Mouse (Mus musculus) E14TG2a.4 (cell line): ENCODE data around the gene Ston2.

ENCODE experiments used
- H3K27me3 ChIP-seq: 2 replicates; pipeline ENCODE4 v1.6.1; 2014; ENCODE audit warnings: low read length, control low read depth; ENCODE audit not compliant: insufficient read depth
- H3K36me3 ChIP-seq: 2 replicates; pipeline ENCODE4 v1.6.1; 2014; ENCODE audit warnings: low read length, control low read depth; ENCODE audit not compliant: insufficient read depth
- H3K4me1 ChIP-seq: replicated peaks from 2 replicates; pipeline ENCODE4 v1.6.1; 2014; ENCODE audit warnings: low read depth, low read length, control low read depth
- H3K4me3 ChIP-seq: replicated peaks from 2 replicates; pipeline ENCODE4 v1.5.1; 2014; ENCODE audit warnings: mild to moderate bottlenecking, low read length
- H3K9me3 ChIP-seq: 2 replicates; pipeline ENCODE4 v1.6.1; 2014; ENCODE audit warnings: low read length, control low read depth
- CTCF ChIP-seq: conservative IDR thresholded peaks from 2 replicates; pipeline ENCODE4 v1.5.1; 2014; ENCODE audit warnings: low read length
- NANOG ChIP-seq: IDR thresholded peaks from 2 replicates; pipeline ENCODE4 v1.6.1; 2014; ENCODE audit warnings: borderline replicate concordance, low read length, mixed read lengths
- POU5F1 ChIP-seq: IDR thresholded peaks from 2 replicates; pipeline ENCODE4 v1.6.1; 2014; ENCODE audit warnings: low read length, borderline replicate concordance

Gene Ston2

GRCm38 (mm10) chr12:91641133-91641532 lies 147.1 kb downstream of the Ston2 start:
- Histone ChIP-seq H3K27me3 (no peaks in the 10 kb centered on the region), H3K36me3 (peaks cover 77% of the 10 kb centered on the region), H3K4me1 (peaks cover 53% of the 10 kb centered on the region), H3K4me3 (peak overlapping the region; percentile 41; the same call in 1 of the 2 replicates), H3K9me3 (no peaks in the 10 kb centered on the region)
- TF ChIP-seq POU5F1 (no peak), CTCF (no peak), NANOG (no peak)

GRCm38 (mm10) chr12:91640712-91641111 lies 147.5 kb downstream of the Ston2 start:
- TF ChIP-seq CTCF (peak; percentile 38), POU5F1 (no peak), NANOG (no peak)
- Histone ChIP-seq H3K4me3 (no peak overlapping the region), H3K27me3 (no peaks in the 10 kb centered on the region)

GRCm38 (mm10) chr12:91638351-91638750 lies 149.8 kb downstream of the Ston2 start:
- no peaks in the 10 kb centered on the region for H3K9me3 ChIP-seq
- H3K4me3 ChIP-seq = no peak overlapping the region
- peaks cover 52% of the 10 kb centered on the region for H3K36me3 ChIP-seq
- H3K4me1 ChIP-seq = peaks cover 26% of the 10 kb centered on the region
- H3K27me3 ChIP-seq = no peaks in the 10 kb centered on the region
- TF ChIP-seq NANOG (no peak), POU5F1 (no peak), CTCF (no peak)

More at GRCm38 (mm10) chr12:91640712-91641111, 147.5 kb downstream of the Ston2 start:
- peaks cover 49% of the 10 kb centered on the region for H3K4me1 ChIP-seq
- H3K9me3 ChIP-seq = no peaks in the 10 kb centered on the region
- H3K36me3 ChIP-seq = peaks cover 72% of the 10 kb centered on the region

GRCm38 (mm10) chr12:91637136-91637909 lies 150.9 kb downstream of the Ston2 start:
- no peaks in the 10 kb centered on the region for H3K27me3 ChIP-seq
- peaks cover 46% of the 10 kb centered on the region for H3K36me3 ChIP-seq
- TF ChIP-seq NANOG = no peak
- TF ChIP-seq POU5F1 = no peak
- TF ChIP-seq CTCF = no peak

GRCm38 (mm10) chr12:91626482-91626881 lies 161.7 kb downstream of the Ston2 start:
- Histone ChIP-seq H3K9me3 (no peaks in the 10 kb centered on the region), H3K4me1 (peaks cover 4% of the 10 kb centered on the region; the same call in 1 of the 2 replicates), H3K27me3 (no peaks in the 10 kb centered on the region), H3K36me3 (no peaks in the 10 kb centered on the region), H3K4me3 (no peak overlapping the region)
- TF ChIP-seq POU5F1 = no peak
- no peak for TF ChIP-seq NANOG
- TF ChIP-seq CTCF = no peak

More at GRCm38 (mm10) chr12:91637136-91637909, 150.9 kb downstream of the Ston2 start:
- Histone ChIP-seq H3K4me1 (peaks cover 17% of the 10 kb centered on the region), H3K4me3 (no peak overlapping the region), H3K9me3 (no peaks in the 10 kb centered on the region)

- no peak overlapping the region for H3K4me3 ChIP-seq
- TF ChIP-seq CTCF = peak; percentile 68
- TF ChIP-seq NANOG = no peak
These were observed 163.2 kb downstream of the Ston2 start for GRCm38 (mm10) chr12:91625013-91625412.

DNA sequence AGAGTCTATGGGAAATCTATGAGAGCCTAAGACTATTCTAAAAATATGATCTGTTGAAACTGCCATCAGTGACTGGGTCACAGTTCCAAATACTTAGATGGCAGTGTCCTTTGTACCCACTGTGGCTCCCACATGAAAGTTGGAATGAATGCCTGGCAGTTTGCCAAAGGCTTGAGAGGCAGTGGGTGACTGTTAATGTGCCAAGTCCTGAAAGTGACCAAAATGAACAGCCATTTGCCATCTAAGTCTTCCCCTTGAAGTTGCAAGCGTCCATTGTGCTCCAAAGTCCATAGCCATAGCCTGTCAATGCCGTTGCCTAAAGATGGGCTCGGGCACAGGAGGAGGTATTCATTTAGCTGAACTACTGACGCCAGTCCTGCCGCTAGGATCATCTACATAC lies 178.8 kb downstream of the Ston2 start:
- Histone ChIP-seq H3K4me3 (no peak overlapping the region), H3K4me1 (peaks cover 41% of the 10 kb centered on the region), H3K36me3 (no peaks in the 10 kb centered on the region), H3K27me3 (no peaks in the 10 kb centered on the region), H3K9me3 (peaks cover 14% of the 10 kb centered on the region)
- TF ChIP-seq CTCF (no peak), NANOG (no peak), POU5F1 (no peak)

More at GRCm38 (mm10) chr12:91625013-91625412, 163.2 kb downstream of the Ston2 start:
- Histone ChIP-seq H3K9me3 (no peaks in the 10 kb centered on the region), H3K4me1 (peaks cover 6% of the 10 kb centered on the region; the same call in 1 of the 2 replicates), H3K27me3 (no peaks in the 10 kb centered on the region), H3K36me3 (no peaks in the 10 kb centered on the region)

DNA sequence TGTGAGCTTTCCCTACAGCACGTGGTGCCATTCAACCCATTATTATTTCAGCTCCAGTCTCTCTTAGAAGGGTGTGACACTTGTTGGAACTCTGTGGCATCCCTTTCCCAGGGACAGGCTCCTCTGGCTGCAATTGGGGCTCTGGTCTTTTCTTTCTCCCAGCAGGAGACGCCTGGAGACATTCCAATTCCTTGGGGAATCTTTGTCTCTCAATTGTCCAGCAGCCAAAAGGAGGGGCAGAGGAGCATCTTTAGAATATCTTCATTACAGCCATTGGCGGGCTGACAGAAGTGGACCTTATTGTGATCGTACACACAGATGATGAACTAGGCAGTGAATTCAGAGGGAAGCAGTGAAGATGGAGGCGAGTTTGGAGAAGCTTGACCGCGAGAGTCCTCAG lies 180.5 kb downstream of the Ston2 start:
- TF ChIP-seq POU5F1 (no peak), NANOG (no peak), CTCF (no peak)
- Histone ChIP-seq H3K36me3 (no peaks in the 10 kb centered on the region), H3K27me3 (no peaks in the 10 kb centered on the region), H3K9me3 (peaks cover 14% of the 10 kb centered on the region), H3K4me3 (peak overlapping the region; percentile 6; the same call in 1 of the 2 replicates), H3K4me1 (peaks cover 36% of the 10 kb centered on the region)

GRCm38 (mm10) chr12:91606651-91607050 lies 181.5 kb downstream of the Ston2 start:
- peaks cover 14% of the 10 kb centered on the region for H3K9me3 ChIP-seq
- peaks cover 27% of the 10 kb centered on the region for H3K4me1 ChIP-seq
- no peaks in the 10 kb centered on the region for H3K36me3 ChIP-seq
- no peak for TF ChIP-seq POU5F1
- no peak for TF ChIP-seq NANOG
- no peak for TF ChIP-seq CTCF
- no peak overlapping the region for H3K4me3 ChIP-seq
- H3K27me3 ChIP-seq = no peaks in the 10 kb centered on the region
